Mouse (Mus musculus) frontal cortex, postnatal 14 days (tissue): ENCODE data around the gene Gm47841.
A peak's percentile ranks its signal among the peaks of the same experiment; 100 is the strongest.

Experiments
- DNase-seq, 2 experiments: peaks; one replicate each; pipeline ENCODE4 v3.0.0; 2022; ENCODE audit warnings: low spot score in 2 of 2

Gene Gm47841

GRCm38 (mm10) chr15:101047194-101047555, at the start of gene Gm47841:
Gm47841 (minus strand) TSS chr15:101047397.
- no peak for DNase-seq

GRCm38 (mm10) chr15:101095392-101095791, 48.2 kb upstream of the Gm47841 start:
- no peak for DNase-seq

- DNase-seq: no peak
These were observed 47.8 kb upstream of the Gm47841 start for GRCm38 (mm10) chr15:101094979-101095378.

GRCm38 (mm10) chr15:101093988-101094387, 46.8 kb upstream of the Gm47841 start:
- no peak for DNase-seq

GRCm38 (mm10) chr15:101092829-101093648, 45.8 kb upstream of the Gm47841 start:
- DNase-seq: peak in 1 of 2 experiments; percentile 36

GRCm38 (mm10) chr15:101092121-101092828, 45.1 kb upstream of the Gm47841 start:
- no peak for DNase-seq

- no peak for DNase-seq
These were observed 44.4 kb upstream of the Gm47841 start for GRCm38 (mm10) chr15:101091551-101091950.

- no peak for DNase-seq
These were observed 41.1 kb upstream of the Gm47841 start for GRCm38 (mm10) chr15:101088291-101088690.

GRCm38 (mm10) chr15:101086956-101087355, 39.8 kb upstream of the Gm47841 start:
- no peak for DNase-seq

GRCm38 (mm10) chr15:101086451-101086850, 39.3 kb upstream of the Gm47841 start:
- no peak for DNase-seq

- no peak for DNase-seq
These were observed 37.3 kb upstream of the Gm47841 start for GRCm38 (mm10) chr15:101084499-101084898.

GRCm38 (mm10) chr15:101082236-101082635, 35.0 kb upstream of the Gm47841 start:
- no peak for DNase-seq

- DNase-seq: no peak
These were observed 33.9 kb upstream of the Gm47841 start for GRCm38 (mm10) chr15:101081035-101081548.

- no peak for DNase-seq
These were observed 32.9 kb upstream of the Gm47841 start for GRCm38 (mm10) chr15:101080031-101080520.

- DNase-seq: peak; percentile 35 to 61
These were observed 31.5 kb upstream of the Gm47841 start for GRCm38 (mm10) chr15:101078731-101079156.

- no peak for DNase-seq
These were observed 30.9 kb upstream of the Gm47841 start, which contains the start of gene Fignl2 for GRCm38 (mm10) chr15:101077813-101078730. Fignl2 (minus strand) TSS chr15:101078567.

GRCm38 (mm10) chr15:101077001-101077812, 30.0 kb upstream of the Gm47841 start:
- no peak for DNase-seq

GRCm38 (mm10) chr15:101076071-101077000, 29.1 kb upstream of the Gm47841 start:
- no peak for DNase-seq

GRCm38 (mm10) chr15:101075656-101076055, 28.5 kb upstream of the Gm47841 start:
- DNase-seq: no peak
